Mouse (Mus musculus): Measurements from ENCODE around the gene 1700122O11Rik. TPM values are rescaled to one million over a fixed set of nuclear protein-coding genes. Genes with fewer than 3 reads are reported as not detected.

Gene 1700122O11Rik
- polyA plus RNA-seq, 1 experiment, result 19.1 TPM

DNA sequence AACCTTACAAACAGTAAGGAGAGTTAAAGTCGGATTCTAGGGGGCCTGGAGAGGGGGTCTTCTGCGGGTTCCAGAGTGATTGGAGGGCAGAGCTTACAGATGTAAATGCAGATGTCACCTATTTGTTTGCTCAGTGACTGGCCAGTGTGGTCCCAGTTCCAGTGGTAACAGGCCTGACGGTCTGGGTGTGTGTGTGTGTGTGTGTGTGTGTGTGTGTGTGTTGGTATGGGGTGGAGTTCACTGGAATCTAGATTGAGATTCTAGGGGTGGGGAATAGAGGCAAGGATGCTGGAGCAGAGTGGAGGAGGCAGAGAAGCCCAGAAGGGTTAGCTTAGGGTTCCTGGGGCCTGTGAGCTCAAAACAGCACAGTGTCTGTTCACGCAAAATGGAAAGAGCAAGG lies 32.3 kb downstream of the 1700122O11Rik start:
- no peaks in the 10 kb centered on the region for H3K36me3 ChIP-seq (ENCODE audit: control insufficient read depth, insufficient read depth, low read length)
- no peak overlapping the region for H3K4me3 ChIP-seq (ENCODE audit: control insufficient read depth, low read depth, low read length)
- TF ChIP-seq CTCF (IDR thresholded peaks at IDR 0.05; ENCODE audit: control insufficient read depth, insufficient read depth, insufficient replicate concordance, low read depth, low read length) (no peak), POLR2A (IDR thresholded peaks at IDR 0.05; ENCODE audit: control insufficient read depth, low read depth, low read length) (no peak)
- no peak overlapping the region for H3K27ac ChIP-seq (ENCODE audit: control insufficient read depth, insufficient read depth, low read depth, low read length)
- peaks cover 9% of the 10 kb centered on the region for H3K4me1 ChIP-seq (ENCODE audit: control insufficient read depth, insufficient read depth, low read length)
- no peaks in the 10 kb centered on the region for H3K27me3 ChIP-seq (ENCODE audit: control insufficient read depth, insufficient read depth, low read length)

DNA sequence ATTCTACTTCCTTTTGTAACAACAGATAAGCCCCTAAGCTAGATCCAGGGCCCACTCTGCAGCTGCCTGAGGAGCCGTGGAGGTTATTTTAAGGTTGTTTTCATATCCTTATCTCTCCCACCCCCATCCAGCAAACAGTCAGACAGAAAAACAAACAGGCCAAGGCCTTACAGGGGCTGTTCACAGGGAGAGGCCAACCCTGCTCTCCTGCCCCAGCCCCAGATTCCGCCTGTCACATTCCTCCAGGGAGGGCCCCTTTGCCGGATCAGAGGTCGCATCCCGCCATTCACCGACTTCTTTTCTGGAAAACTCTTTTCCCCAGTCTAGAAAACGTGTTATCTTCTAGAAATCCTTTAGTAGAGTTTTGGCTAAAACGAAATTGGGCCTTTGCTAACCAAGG lies 33.0 kb downstream of the 1700122O11Rik start:
- H3K36me3 ChIP-seq (ENCODE audit: control insufficient read depth, insufficient read depth, low read length), result no peaks in the 10 kb centered on the region
- H3K4me3 ChIP-seq (ENCODE audit: control insufficient read depth, low read depth, low read length), result no peak overlapping the region
- no peaks in the 10 kb centered on the region for H3K27me3 ChIP-seq (ENCODE audit: control insufficient read depth, insufficient read depth, low read length)
- peaks cover 9% of the 10 kb centered on the region for H3K4me1 ChIP-seq (ENCODE audit: control insufficient read depth, insufficient read depth, low read length)
- TF ChIP-seq CTCF (IDR thresholded peaks at IDR 0.05; ENCODE audit: control insufficient read depth, insufficient read depth, insufficient replicate concordance, low read depth, low read length) (no peak), POLR2A (IDR thresholded peaks at IDR 0.05; ENCODE audit: control insufficient read depth, low read depth, low read length) (no peak)
- H3K27ac ChIP-seq (ENCODE audit: control insufficient read depth, insufficient read depth, low read depth, low read length), result no peak overlapping the region

DNA sequence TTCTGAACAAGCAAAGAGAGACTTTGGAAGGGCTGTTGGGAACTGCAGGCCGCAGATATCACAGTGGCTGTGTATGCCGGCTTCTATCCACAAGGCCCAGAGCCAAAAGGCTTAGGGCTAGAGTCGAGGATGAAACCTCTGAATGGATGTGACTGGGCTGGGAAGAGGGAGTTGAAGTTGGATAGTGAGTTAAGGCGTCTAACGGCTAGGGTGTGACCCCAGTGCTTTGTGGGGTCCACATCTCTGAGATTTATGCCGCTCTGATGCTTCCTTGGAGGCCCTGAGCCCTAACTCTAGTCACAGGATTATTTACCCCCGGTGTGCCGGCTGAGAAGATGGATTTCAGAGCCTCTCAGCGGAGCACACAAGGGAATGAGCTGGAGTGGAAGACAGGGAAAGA lies 33.5 kb downstream of the 1700122O11Rik start:
- no peak overlapping the region for H3K27ac ChIP-seq (ENCODE audit: control insufficient read depth, insufficient read depth, low read depth, low read length)
- H3K36me3 ChIP-seq (ENCODE audit: control insufficient read depth, insufficient read depth, low read length), result no peaks in the 10 kb centered on the region
- H3K4me3 ChIP-seq (ENCODE audit: control insufficient read depth, low read depth, low read length), result no peak overlapping the region
- TF ChIP-seq POLR2A (IDR thresholded peaks at IDR 0.05; ENCODE audit: control insufficient read depth, low read depth, low read length) (no peak), CTCF (IDR thresholded peaks at IDR 0.05; ENCODE audit: control insufficient read depth, insufficient read depth, insufficient replicate concordance, low read depth, low read length) (no peak)
- H3K27me3 ChIP-seq (ENCODE audit: control insufficient read depth, insufficient read depth, low read length), result no peaks in the 10 kb centered on the region
- H3K4me1 ChIP-seq (ENCODE audit: control insufficient read depth, insufficient read depth, low read length), result peaks cover 9% of the 10 kb centered on the region

DNA sequence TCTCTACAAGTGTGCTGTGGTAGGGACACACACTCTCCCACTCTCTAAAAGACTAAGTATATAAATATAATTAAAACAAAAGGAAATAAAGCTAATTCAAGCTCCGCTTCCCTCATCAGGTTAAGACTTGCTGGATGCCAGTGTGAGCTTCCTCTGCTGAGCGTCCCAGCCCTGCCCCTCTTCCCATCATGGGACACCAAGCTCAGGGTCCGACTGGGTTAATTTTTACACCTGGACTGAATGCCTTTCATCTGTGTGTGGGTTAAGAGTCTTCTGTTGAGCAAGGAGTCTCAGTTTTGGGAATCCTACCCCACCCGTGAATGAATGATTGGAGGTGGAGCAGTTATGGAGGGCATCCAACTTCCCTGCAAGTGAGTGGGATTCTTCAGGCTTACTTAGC lies 35.6 kb downstream of the 1700122O11Rik start:
- TF ChIP-seq POLR2A (IDR thresholded peaks at IDR 0.05; ENCODE audit: control insufficient read depth, low read depth, low read length) (no peak), CTCF (IDR thresholded peaks at IDR 0.05; ENCODE audit: control insufficient read depth, insufficient read depth, insufficient replicate concordance, low read depth, low read length) (no peak)
- Histone ChIP-seq H3K4me3 (ENCODE audit: control insufficient read depth, low read depth, low read length) (no peak overlapping the region), H3K27me3 (ENCODE audit: control insufficient read depth, insufficient read depth, low read length) (no peaks in the 10 kb centered on the region), H3K4me1 (ENCODE audit: control insufficient read depth, insufficient read depth, low read length) (peaks cover 9% of the 10 kb centered on the region), H3K36me3 (ENCODE audit: control insufficient read depth, insufficient read depth, low read length) (no peaks in the 10 kb centered on the region), H3K27ac (ENCODE audit: control insufficient read depth, insufficient read depth, low read depth, low read length) (no peak overlapping the region)

DNA sequence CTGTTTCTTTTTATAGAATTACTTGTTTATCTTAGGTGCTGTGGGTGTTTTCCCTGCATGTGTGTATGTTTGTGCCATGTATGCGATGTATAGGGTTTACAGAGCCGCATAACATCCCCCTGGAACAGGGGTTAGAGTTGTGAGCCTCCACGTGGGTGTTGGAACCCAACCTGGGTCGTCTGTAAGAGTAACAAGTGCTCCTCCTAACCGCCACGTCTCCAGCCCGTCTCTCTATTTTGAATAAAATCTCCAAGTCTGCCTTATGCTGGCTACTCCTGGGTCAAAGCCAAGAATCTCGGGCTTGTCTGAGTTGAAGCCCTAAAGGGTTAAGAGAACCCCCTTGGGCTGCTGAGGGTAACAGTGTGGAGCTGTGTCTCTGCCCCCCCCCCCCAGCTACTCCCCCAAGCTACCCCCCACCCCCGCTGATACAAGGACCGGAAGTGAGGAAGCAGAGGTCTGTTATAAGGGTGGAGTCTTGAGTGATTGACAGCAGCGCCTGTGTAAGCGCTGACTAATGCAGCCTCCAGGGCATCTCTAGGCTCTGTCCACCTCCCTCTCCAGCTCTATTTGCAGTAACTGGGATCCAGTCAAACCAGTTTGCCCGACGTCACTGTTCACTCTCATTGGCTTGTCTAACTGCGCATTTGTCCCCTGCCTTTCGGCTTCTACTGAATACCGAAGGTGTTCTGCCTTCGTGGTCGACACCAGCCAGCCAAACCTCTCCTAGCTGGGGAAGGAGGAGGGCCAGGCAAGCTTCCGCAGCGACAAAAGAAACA lies 36.3 kb downstream of the 1700122O11Rik start:
- H3K27ac ChIP-seq (ENCODE audit: control insufficient read depth, insufficient read depth, low read depth, low read length), result no peak overlapping the region
- H3K36me3 ChIP-seq (ENCODE audit: control insufficient read depth, insufficient read depth, low read length), result no peaks in the 10 kb centered on the region
- H3K4me3 ChIP-seq (ENCODE audit: control insufficient read depth, low read depth, low read length), result peak overlapping the region; percentile 39
- H3K27me3 ChIP-seq (ENCODE audit: control insufficient read depth, insufficient read depth, low read length), result no peaks in the 10 kb centered on the region
- TF ChIP-seq CTCF (IDR thresholded peaks at IDR 0.05; ENCODE audit: control insufficient read depth, insufficient read depth, insufficient replicate concordance, low read depth, low read length) (no peak), POLR2A (IDR thresholded peaks at IDR 0.05; ENCODE audit: control insufficient read depth, low read depth, low read length) (no peak)
- peaks cover 9% of the 10 kb centered on the region for H3K4me1 ChIP-seq (ENCODE audit: control insufficient read depth, insufficient read depth, low read length)

DNA sequence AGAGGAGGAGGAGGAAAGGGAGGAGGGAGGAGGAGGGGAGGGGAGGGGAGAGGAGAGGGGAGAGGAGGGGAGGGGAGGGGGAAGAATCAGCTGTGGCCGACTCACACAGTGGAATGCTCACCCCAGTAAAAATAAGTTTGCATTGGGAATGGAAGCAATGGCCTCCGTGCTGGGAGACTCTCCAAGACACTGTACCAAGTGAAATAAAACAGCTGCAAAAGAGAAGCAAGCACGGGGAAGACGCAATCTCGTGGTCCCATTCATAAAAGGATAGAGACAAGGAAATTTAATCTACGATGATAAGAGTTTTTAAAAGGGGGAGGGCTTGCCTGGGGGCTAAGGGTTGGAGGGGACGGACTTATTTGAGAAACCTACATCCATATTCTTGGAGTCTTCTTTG lies 36.9 kb downstream of the 1700122O11Rik start:
- no peak overlapping the region for H3K27ac ChIP-seq (ENCODE audit: control insufficient read depth, insufficient read depth, low read depth, low read length)
- no peaks in the 10 kb centered on the region for H3K27me3 ChIP-seq (ENCODE audit: control insufficient read depth, insufficient read depth, low read length)
- H3K4me3 ChIP-seq (ENCODE audit: control insufficient read depth, low read depth, low read length), result no peak overlapping the region
- no peak for TF ChIP-seq CTCF (IDR thresholded peaks at IDR 0.05; ENCODE audit: control insufficient read depth, insufficient read depth, insufficient replicate concordance, low read depth, low read length)
- no peak for TF ChIP-seq POLR2A (IDR thresholded peaks at IDR 0.05; ENCODE audit: control insufficient read depth, low read depth, low read length)
- H3K4me1 ChIP-seq (ENCODE audit: control insufficient read depth, insufficient read depth, low read length), result peaks cover 9% of the 10 kb centered on the region
- no peaks in the 10 kb centered on the region for H3K36me3 ChIP-seq (ENCODE audit: control insufficient read depth, insufficient read depth, low read length)

DNA sequence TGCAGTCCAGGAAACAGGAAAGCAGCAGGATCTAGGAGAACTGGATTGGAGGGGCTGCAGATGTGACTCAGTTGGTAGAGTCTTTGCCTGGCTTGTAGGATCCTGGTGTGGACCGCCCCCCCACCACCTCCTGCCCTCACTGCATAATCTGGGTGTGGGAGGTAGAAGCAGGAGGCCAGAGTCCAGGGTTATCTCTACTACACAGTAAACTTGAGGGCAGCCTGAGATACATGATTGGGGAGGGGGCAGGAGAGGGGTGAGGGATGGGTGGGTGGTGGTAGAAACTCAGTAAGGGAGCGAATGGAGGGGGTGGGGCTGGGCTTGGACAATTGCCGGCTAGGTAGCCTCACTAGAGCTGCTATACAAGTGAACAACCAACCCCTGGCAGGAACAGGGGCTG lies 38.3 kb downstream of the 1700122O11Rik start:
- Histone ChIP-seq H3K4me1 (ENCODE audit: control insufficient read depth, insufficient read depth, low read length) (peaks cover 9% of the 10 kb centered on the region), H3K4me3 (ENCODE audit: control insufficient read depth, low read depth, low read length) (no peak overlapping the region), H3K27ac (ENCODE audit: control insufficient read depth, insufficient read depth, low read depth, low read length) (no peak overlapping the region), H3K36me3 (ENCODE audit: control insufficient read depth, insufficient read depth, low read length) (no peaks in the 10 kb centered on the region), H3K27me3 (ENCODE audit: control insufficient read depth, insufficient read depth, low read length) (no peaks in the 10 kb centered on the region)
- TF ChIP-seq CTCF (IDR thresholded peaks at IDR 0.05; ENCODE audit: control insufficient read depth, insufficient read depth, insufficient replicate concordance, low read depth, low read length) (no peak), POLR2A (IDR thresholded peaks at IDR 0.05; ENCODE audit: control insufficient read depth, low read depth, low read length) (no peak)

All from testis, adult 2 months (tissue).